Mouse (Mus musculus) stomach, embryonic 16.5 days (tissue): ENCODE data around the gene Slc25a21. TPM values are rescaled to one million over a fixed set of nuclear protein-coding genes. Genes with fewer than 3 reads are reported as not detected.
A peak's percentile ranks its signal among the peaks of the same experiment; 100 is the strongest.

Experiments
- ATAC-seq: fragments of 200-750 bp; cut with Nextera tagmentation; 2 replicates; pipeline ENCODE4 v1.8.0; 2017; ENCODE audit warnings: moderate number of reproducible peaks, moderate TSS enrichment; ENCODE audit not compliant: insufficient read depth, low FRiP score
- H3K27ac ChIP-seq: fragments of 300-500 bp; sonication (generic); 2 replicates; pipeline ENCODE4 v1.5.1; 2014; ENCODE audit warnings: low read length
- H3K27me3 ChIP-seq: fragments of 300-500 bp; sonication (generic); 2 replicates; pipeline ENCODE4 v1.6.1; 2014; ENCODE audit warnings: low read length, control low read depth, mixed read lengths; ENCODE audit not compliant: control insufficient read depth, insufficient read depth
- H3K36me3 ChIP-seq: fragments of 300-500 bp; sonication (generic); 2 replicates; pipeline ENCODE4 v1.6.1; 2014; ENCODE audit warnings: low read length; ENCODE audit not compliant: control insufficient read depth, insufficient read depth
- H3K4me1 ChIP-seq: fragments of 300-500 bp; sonication (generic); 2 replicates; pipeline ENCODE4 v1.6.1; 2014; ENCODE audit warnings: low read length, control low read depth, mixed read lengths; ENCODE audit not compliant: control insufficient read depth, insufficient read depth
- H3K4me2 ChIP-seq: fragments of 300-500 bp; sonication (generic); 2 replicates; pipeline ENCODE4 v1.6.1; 2014; ENCODE audit warnings: low read depth, low read length, mixed read lengths
- H3K4me3 ChIP-seq: fragments of 300-500 bp; sonication (generic); replicated peaks from 2 replicates; pipeline ENCODE4 v1.5.1; 2014; ENCODE audit warnings: mild to moderate bottlenecking, low read length
- H3K9ac ChIP-seq: fragments of 300-500 bp; sonication (generic); 2 replicates; pipeline ENCODE4 v1.6.1; 2014; ENCODE audit warnings: low read length
- H3K9me3 ChIP-seq: fragments of 300-500 bp; sonication (generic); replicated peaks from 2 replicates; pipeline ENCODE4 v1.6.1; 2016; ENCODE audit warnings: low read length, control low read depth; ENCODE audit not compliant: control insufficient read depth
- WGBS: fragments of 180-500 bp; shearing (Covaris S2); extraction: QIAGEN DNeasy Blood & Tissue Kit; methylation state at CpG from one replicate; pipeline ENCODE4 v1.1.7; 2014; 5-methylcytosine and 5-hydroxymethylcytosine counted together
- polyA plus RNA-seq: library from polyadenylated mRNA; unstranded; fragments of >200 nt; fragmentation: Nextera tagmentation; extraction: Ambion mirVana; gene quantifications from 2 replicates; pipeline ENCODE4 v1.2.1, GENCODE M21; 2015

The Slc25a21 gene
- polyA plus RNA-seq, 1 experiment from 2014 or later, result 3.3 TPM

DNA sequence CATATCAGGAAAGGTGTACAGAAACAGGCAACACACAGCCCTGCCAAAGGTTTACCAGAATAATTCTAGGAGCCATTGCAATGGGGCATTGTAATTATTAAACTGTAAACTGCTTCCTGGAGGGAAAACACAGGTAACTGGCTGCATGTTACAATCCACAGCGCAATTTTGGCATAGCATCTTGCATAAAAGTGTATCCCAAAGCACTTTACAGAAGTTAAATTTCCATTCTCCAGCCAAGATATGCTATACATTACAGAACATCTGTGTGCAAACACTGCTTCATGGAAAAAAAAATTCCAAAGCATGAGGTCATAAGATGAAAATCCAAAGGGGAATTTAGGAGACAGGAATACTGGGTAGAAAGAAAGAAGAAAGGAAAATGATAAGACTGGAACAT lies 253.0 kb downstream of the Slc25a21 start:
- H3K9me3 ChIP-seq, result no peaks in the 10 kb centered on the region
- H3K9ac ChIP-seq, result no peak overlapping the region
- no peaks in the 10 kb centered on the region for H3K27me3 ChIP-seq
- H3K4me3 ChIP-seq, result no peak overlapping the region
- 89% methylated on average over 1 of the region's 1 CpGs for WGBS
- ATAC-seq, result no peak
- H3K4me2 ChIP-seq, result no peak overlapping the region
- H3K4me1 ChIP-seq, result no peaks in the 10 kb centered on the region
- H3K36me3 ChIP-seq, result no peaks in the 10 kb centered on the region
- H3K27ac ChIP-seq, result no peak overlapping the region

GRCm38 (mm10) chr12:56940861-56941260 lies 256.4 kb downstream of the Slc25a21 start:
- Histone ChIP-seq H3K9ac (no peak overlapping the region), H3K4me2 (no peak overlapping the region), H3K27ac (no peak overlapping the region), H3K4me1 (no peaks in the 10 kb centered on the region), H3K36me3 (no peaks in the 10 kb centered on the region), H3K4me3 (no peak overlapping the region), H3K9me3 (no peaks in the 10 kb centered on the region), H3K27me3 (no peaks in the 10 kb centered on the region)
- no peak for ATAC-seq
- 55% methylated on average over 3 of the region's 3 CpGs for WGBS

GRCm38 (mm10) chr12:56918145-56918544 lies 279.1 kb downstream of the Slc25a21 start:
- Histone ChIP-seq H3K9me3 (no peaks in the 10 kb centered on the region), H3K4me3 (no peak overlapping the region), H3K4me2 (no peak overlapping the region), H3K27me3 (no peaks in the 10 kb centered on the region), H3K4me1 (no peaks in the 10 kb centered on the region), H3K27ac (no peak overlapping the region), H3K9ac (no peak overlapping the region), H3K36me3 (no peaks in the 10 kb centered on the region)
- no peak for ATAC-seq
- 71% methylated on average over 6 of the region's 6 CpGs for WGBS

DNA sequence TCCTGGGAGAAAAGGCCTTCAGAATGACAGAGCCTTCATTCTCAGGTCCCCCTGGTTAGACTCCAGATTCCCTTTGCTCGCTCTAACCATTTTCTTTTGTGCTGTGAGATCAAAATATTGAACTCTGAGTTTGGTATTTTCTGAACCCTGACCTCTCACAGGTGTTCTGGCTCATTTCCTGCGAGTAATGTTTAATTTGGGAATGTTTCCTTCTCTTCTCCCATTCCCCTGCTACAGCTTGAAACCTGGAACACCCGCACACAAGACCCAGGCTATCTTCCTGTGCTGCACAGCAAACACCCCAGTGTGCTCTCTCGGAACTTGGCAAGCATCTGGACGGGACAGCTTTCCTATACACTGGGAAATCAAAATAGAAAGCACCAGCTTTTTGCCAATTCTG lies 290.8 kb downstream of the Slc25a21 start:
- Histone ChIP-seq H3K4me1 (no peaks in the 10 kb centered on the region), H3K4me3 (no peak overlapping the region), H3K4me2 (no peak overlapping the region), H3K9ac (no peak overlapping the region), H3K27ac (no peak overlapping the region), H3K27me3 (no peaks in the 10 kb centered on the region), H3K36me3 (no peaks in the 10 kb centered on the region), H3K9me3 (no peaks in the 10 kb centered on the region)
- 63% methylated on average over 5 of the region's 5 CpGs for WGBS
- no peak for ATAC-seq

DNA sequence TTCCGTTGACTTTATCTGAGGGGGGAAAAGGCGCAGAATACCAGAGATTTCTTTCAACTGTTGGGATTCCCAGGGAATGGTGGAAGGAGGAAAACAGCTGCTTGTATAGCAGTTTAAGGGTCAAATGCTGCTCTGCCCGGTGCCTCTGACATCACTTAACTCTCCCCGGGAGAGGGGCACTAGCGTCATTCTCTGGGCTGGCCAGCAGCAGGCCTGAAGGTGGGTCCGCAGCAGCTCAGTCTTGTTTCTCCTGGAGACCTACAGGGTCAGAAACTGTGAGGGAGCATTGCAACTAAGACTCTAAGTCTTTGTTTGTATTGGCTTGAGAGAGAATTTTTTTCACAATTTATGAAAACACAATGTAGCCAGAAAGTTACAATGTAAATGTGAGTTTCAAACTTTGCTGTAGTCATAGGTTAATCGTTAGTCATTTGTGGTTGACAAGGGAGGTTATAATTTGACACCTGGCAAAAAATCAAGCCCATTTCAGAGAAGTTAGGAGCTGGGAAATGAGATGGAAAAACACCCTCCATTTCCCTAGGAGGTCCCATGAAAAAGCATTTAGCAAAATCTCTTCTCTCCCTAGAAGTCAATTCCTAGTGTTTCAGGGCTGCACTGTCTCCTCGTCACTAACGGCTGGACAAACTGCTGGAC lies 291.5 kb downstream of the Slc25a21 start:
- Histone ChIP-seq H3K9ac (no peak overlapping the region), H3K4me2 (no peak overlapping the region), H3K4me3 (no peak overlapping the region), H3K4me1 (no peaks in the 10 kb centered on the region), H3K36me3 (no peaks in the 10 kb centered on the region), H3K9me3 (no peaks in the 10 kb centered on the region), H3K27me3 (no peaks in the 10 kb centered on the region), H3K27ac (no peak overlapping the region)
- no peak for ATAC-seq
- 39% methylated on average over 9 of the region's 9 CpGs for WGBS

- Histone ChIP-seq H3K4me1 (no peaks in the 10 kb centered on the region), H3K9ac (no peak overlapping the region), H3K27me3 (no peaks in the 10 kb centered on the region), H3K9me3 (no peaks in the 10 kb centered on the region), H3K4me2 (no peak overlapping the region), H3K27ac (no peak overlapping the region), H3K36me3 (no peaks in the 10 kb centered on the region), H3K4me3 (no peak overlapping the region)
- 43% methylated on average over 7 of the region's 7 CpGs for WGBS
- ATAC-seq, result no peak
These were observed 292.1 kb downstream of the Slc25a21 start for GRCm38 (mm10) chr12:56905222-56905621.

GRCm38 (mm10) chr12:56902774-56903456 lies 294.4 kb downstream of the Slc25a21 start:
- peak; percentile 71 for ATAC-seq
- no peak overlapping the region for H3K9ac ChIP-seq
- H3K27me3 ChIP-seq, result no peaks in the 10 kb centered on the region
- H3K4me2 ChIP-seq, result no peak overlapping the region
- H3K27ac ChIP-seq, result no peak overlapping the region
- WGBS, result 66% methylated on average over 8 of the region's 8 CpGs
- H3K4me3 ChIP-seq, result no peak overlapping the region
- no peaks in the 10 kb centered on the region for H3K4me1 ChIP-seq
- no peaks in the 10 kb centered on the region for H3K9me3 ChIP-seq
- no peaks in the 10 kb centered on the region for H3K36me3 ChIP-seq

DNA sequence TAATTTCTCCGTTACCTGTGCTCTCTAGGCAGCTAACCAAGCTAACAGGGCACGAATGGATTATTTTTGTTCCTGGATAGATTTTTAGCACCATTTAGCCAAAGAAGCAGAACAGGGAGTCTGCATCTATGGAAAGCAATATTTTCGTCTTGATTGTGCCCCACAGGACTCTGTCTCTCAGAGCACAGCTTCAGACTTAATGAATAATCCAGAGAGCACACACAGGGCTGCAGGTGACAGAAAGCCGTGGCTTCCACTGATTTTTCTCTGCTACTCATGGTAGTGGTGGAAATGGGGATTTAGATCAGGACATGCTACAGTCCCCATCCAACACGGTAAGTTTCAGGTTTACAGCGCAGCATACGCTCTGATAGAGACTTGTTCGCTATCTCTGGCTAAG lies 299.3 kb downstream of the Slc25a21 start:
- Histone ChIP-seq H3K27ac (no peak overlapping the region), H3K36me3 (no peaks in the 10 kb centered on the region), H3K9ac (no peak overlapping the region), H3K27me3 (no peaks in the 10 kb centered on the region), H3K4me3 (no peak overlapping the region), H3K4me1 (no peaks in the 10 kb centered on the region), H3K4me2 (no peak overlapping the region), H3K9me3 (no peaks in the 10 kb centered on the region)
- ATAC-seq, result no peak
- WGBS, result 81% methylated on average over 8 of the region's 8 CpGs

DNA sequence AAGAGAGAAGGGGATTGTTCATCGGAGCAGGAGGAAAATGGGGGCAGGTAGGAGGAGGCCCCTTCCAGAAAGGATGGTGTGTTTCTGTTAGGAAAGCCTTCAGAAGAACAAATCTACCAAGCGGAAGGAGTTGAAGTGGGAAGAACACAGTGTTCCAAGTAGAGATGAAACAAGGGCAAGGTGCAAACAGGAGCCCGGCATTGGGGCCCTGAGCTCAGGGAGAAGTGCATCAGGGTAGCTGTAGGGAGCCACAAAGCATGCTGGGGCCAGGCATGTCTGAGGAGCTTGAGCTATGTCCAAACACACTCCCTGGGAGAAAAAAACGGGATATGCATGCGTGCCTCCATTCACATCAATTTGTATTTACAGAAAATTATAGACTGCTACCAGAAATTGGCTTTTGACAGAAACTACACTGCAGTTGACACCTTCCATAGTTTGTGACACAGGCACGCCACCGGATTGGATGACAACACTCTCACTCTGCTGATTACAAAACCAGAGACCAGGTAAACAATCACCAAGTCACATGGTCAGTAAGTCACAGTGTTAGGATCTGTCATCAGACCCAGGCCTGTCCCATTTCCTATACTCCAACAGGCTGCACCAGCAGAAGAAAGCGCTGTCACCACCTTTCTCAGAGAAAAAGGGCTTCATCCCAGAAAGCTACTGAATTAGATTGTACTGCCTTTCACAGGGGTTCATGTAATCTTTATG lies 299.9 kb downstream of the Slc25a21 start:
- no peak overlapping the region for H3K27ac ChIP-seq
- H3K4me1 ChIP-seq, result no peaks in the 10 kb centered on the region
- H3K36me3 ChIP-seq, result no peaks in the 10 kb centered on the region
- no peaks in the 10 kb centered on the region for H3K27me3 ChIP-seq
- H3K4me3 ChIP-seq, result no peak overlapping the region
- H3K4me2 ChIP-seq, result no peak overlapping the region
- H3K9ac ChIP-seq, result no peak overlapping the region
- no peak for ATAC-seq
- no peaks in the 10 kb centered on the region for H3K9me3 ChIP-seq
- 79% methylated on average over 8 of the region's 8 CpGs for WGBS
